Mouse (Mus musculus) neural tube, embryonic 11.5 days (tissue): ENCODE measurements around the gene Fgfrl1. TPM values are rescaled to one million over a fixed set of nuclear protein-coding genes. Genes with fewer than 3 reads are reported as not detected.

Source experiments
- ATAC-seq: fragments of 200-750 bp; cut with Nextera tagmentation; 2 replicates; pipeline ENCODE4 v1.8.0; 2017; ENCODE audit warnings: moderate number of reproducible peaks, mild to moderate bottlenecking, moderate TSS enrichment, moderate library complexity; ENCODE audit not compliant: insufficient read depth, low FRiP score, low TSS enrichment
- DNase-seq: peaks from one replicate; pipeline ENCODE4 v3.0.0-alpha.2; 2015; ENCODE audit warnings: low spot score
- H3K27ac ChIP-seq: fragments of 300-500 bp; sonication (generic); 2 replicates; pipeline ENCODE4 v1.5.1; 2014; ENCODE audit warnings: low read depth, mild to moderate bottlenecking, low read length
- H3K27me3 ChIP-seq: fragments of 300-500 bp; sonication (generic); 2 replicates; pipeline ENCODE4 v1.6.1; 2014; ENCODE audit warnings: mild to moderate bottlenecking, low read length, mixed read lengths; ENCODE audit not compliant: control insufficient read depth, insufficient read depth
- H3K36me3 ChIP-seq: fragments of 300-500 bp; sonication (generic); 2 replicates; pipeline ENCODE4 v1.6.1; 2014; ENCODE audit warnings: mild to moderate bottlenecking, low read length, moderate library complexity, mixed read lengths; ENCODE audit not compliant: control insufficient read depth, insufficient read depth
- H3K4me1 ChIP-seq: fragments of 300-500 bp; sonication (generic); 2 replicates; pipeline ENCODE4 v1.6.1; 2014; ENCODE audit warnings: low read length, mixed read lengths; ENCODE audit not compliant: control insufficient read depth, insufficient read depth
- H3K4me2 ChIP-seq: fragments of 300-500 bp; sonication (generic); 2 replicates; pipeline ENCODE4 v1.6.1; 2014; ENCODE audit warnings: low read depth, mild to moderate bottlenecking, moderate library complexity
- H3K4me3 ChIP-seq: fragments of 300-500 bp; sonication (generic); 2 replicates; pipeline ENCODE4 v1.5.1; 2014; ENCODE audit warnings: low read depth, low read length
- H3K9ac ChIP-seq: fragments of 300-500 bp; sonication (generic); 2 replicates; pipeline ENCODE4 v1.6.1; 2014; ENCODE audit warnings: mild to moderate bottlenecking, low read length
- H3K9me3 ChIP-seq: fragments of 300-500 bp; sonication (generic); 2 replicates; pipeline ENCODE4 v1.6.1; 2016; ENCODE audit warnings: low read length; ENCODE audit not compliant: control insufficient read depth
- WGBS: fragments of 180-500 bp; shearing (Covaris S2); extraction: QIAGEN DNeasy Blood & Tissue Kit; methylation state at CpG from one replicate; pipeline ENCODE4 v1.1.7; 2014; 5-methylcytosine and 5-hydroxymethylcytosine counted together
- polyA plus RNA-seq: library from polyadenylated mRNA; unstranded; fragments of >200 nt; fragmentation: Nextera tagmentation; extraction: Ambion mirVana; gene quantifications from 2 replicates; pipeline ENCODE4 v1.2.1, GENCODE M21; 2014

The Fgfrl1 gene
- polyA plus RNA-seq, 1 experiment from 2014 or later = 28.6 TPM

DNA sequence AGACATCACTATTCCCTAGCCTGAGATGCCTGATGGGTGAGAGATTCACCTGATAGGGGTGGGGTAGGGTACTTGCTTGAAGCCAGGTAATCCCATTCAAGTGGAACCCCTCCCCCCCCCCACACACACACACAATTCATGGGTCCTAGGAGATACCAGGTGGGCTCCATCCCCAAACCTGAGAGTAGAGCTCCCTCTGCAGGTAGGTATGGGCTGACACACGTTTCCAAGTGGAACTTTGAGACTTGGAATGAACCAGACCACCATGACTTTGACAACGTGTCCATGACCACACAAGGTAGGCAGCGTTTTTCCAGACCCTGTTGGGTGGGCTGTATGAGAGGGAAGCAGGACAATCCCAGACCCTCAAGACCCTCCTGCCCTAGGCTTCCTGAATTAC lies 12.3 kb upstream of the Fgfrl1 start:
- no peak overlapping the region for H3K9ac ChIP-seq
- H3K36me3 ChIP-seq = no peaks in the 10 kb centered on the region
- H3K9me3 ChIP-seq = no peaks in the 10 kb centered on the region
- no peaks in the 10 kb centered on the region for H3K27me3 ChIP-seq
- WGBS = 60% methylated on average over 3 of the region's 3 CpGs
- no peak overlapping the region for H3K27ac ChIP-seq
- ATAC-seq (no peak), DNase-seq (no peak)
- H3K4me3 ChIP-seq = no peak overlapping the region
- peaks cover 2% of the 10 kb centered on the region; the same call in 1 of the 2 replicates for H3K4me1 ChIP-seq
- no peak overlapping the region for H3K4me2 ChIP-seq

DNA sequence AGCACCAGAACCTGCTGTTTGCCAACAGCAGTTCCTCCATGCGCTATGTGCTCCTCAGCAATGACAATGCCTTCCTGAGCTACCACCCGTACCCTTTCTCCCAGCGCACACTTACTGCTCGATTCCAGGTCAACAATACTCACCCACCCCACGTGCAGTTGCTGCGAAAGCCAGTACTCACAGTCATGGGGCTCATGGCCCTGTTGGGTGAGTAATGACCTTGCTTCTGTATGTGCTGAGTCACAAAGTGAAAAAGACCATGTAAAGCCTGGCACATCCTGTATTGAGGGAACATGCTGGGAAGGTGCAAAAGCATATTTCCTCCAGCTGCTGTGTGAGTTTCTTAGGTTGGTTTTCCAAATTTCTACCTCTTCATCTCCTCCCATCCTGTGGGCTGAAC lies 11.3 kb upstream of the Fgfrl1 start:
- DNase-seq (no peak), ATAC-seq (no peak)
- 92% methylated on average over 6 of the region's 6 CpGs for WGBS
- no peak overlapping the region for H3K4me2 ChIP-seq
- no peaks in the 10 kb centered on the region for H3K9me3 ChIP-seq
- peaks cover 2% of the 10 kb centered on the region; the same call in 1 of the 2 replicates for H3K4me1 ChIP-seq
- H3K9ac ChIP-seq = no peak overlapping the region
- H3K36me3 ChIP-seq = no peaks in the 10 kb centered on the region
- H3K4me3 ChIP-seq = no peak overlapping the region
- no peaks in the 10 kb centered on the region for H3K27me3 ChIP-seq
- H3K27ac ChIP-seq = no peak overlapping the region

DNA sequence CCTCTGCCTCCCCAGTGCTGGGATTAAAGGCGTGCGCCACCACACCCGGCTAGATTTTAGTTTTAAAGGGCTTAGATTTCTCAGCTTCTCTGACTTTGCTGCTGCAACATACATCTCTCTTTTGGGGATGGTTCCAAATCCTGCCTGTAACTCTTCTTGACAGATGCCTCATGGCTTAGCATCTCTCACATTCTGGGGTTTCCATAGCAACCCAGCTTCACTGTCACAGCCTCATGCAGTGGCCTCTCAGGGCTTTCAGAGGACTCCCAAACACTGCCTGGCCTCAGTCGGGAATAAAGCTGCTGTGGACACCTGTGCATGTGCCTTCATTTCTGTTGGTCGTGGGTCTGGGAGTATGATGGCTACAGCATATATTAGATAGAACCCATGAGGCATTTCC lies 3.1 kb upstream of the Fgfrl1 start:
- peaks cover 4% of the 10 kb centered on the region; the same call in 1 of the 2 replicates for H3K27me3 ChIP-seq
- no peaks in the 10 kb centered on the region for H3K4me1 ChIP-seq
- no peak overlapping the region for H3K4me3 ChIP-seq
- H3K27ac ChIP-seq = no peak overlapping the region
- DNase-seq = no peak
- H3K9ac ChIP-seq = no peak overlapping the region
- 70% methylated on average over 5 of the region's 5 CpGs for WGBS
- no peaks in the 10 kb centered on the region for H3K9me3 ChIP-seq
- H3K36me3 ChIP-seq = no peaks in the 10 kb centered on the region
- ATAC-seq = no peak
- no peak overlapping the region for H3K4me2 ChIP-seq

DNA sequence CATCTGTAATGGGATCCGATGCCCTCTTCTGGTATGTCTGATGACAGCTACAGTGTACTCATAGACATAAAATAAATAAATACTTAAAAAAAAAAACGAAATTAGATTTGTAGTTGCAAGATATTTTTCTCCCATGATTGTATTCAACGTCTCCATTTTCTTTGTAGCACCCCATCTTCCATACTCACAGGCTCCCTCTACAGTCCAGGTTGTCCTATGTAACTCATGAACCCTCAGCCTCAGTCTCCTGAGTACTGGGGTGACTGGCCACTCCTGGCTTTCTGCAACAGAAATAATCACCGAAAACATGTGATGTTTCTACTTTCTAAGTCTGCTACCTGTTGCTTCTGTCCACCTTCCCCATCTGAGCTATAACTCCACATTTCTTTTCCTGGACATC lies 1.0 kb upstream of the Fgfrl1 start:
- no peaks in the 10 kb centered on the region for H3K9me3 ChIP-seq
- H3K9ac ChIP-seq = no peak overlapping the region
- H3K4me3 ChIP-seq = no peak overlapping the region
- no peaks in the 10 kb centered on the region for H3K36me3 ChIP-seq
- ATAC-seq = no peak
- peaks cover 14% of the 10 kb centered on the region for H3K4me1 ChIP-seq
- H3K4me2 ChIP-seq = no peak overlapping the region
- H3K27me3 ChIP-seq = peaks cover 4% of the 10 kb centered on the region; the same call in 1 of the 2 replicates
- no peak overlapping the region for H3K27ac ChIP-seq
- WGBS = 81% methylated on average over 4 of the region's 4 CpGs
- DNase-seq = no peak

DNA sequence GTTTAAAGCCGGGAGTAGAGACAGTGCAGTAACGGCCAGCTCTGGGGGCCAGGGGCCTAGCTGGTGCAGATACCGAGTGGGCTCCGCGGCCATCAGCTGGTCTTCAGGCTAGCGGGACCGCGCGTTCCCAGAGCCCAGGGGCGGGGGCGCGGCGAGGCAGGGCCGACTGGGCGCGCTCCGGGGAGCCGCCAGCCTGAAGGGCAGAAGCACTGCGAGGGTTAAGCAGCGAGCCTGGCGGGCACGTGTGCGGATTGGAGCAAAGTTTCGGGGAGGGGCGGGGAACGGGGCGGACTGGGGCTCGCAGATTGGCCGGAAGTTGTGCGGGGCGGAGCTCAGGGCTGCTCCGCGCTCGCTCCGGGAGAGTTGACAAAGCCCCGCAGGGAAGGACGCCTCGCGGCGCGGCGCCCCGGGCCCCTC lies 1.7 kb downstream of the Fgfrl1 start:
- peak overlapping the region; percentile 75 for H3K9ac ChIP-seq
- peaks cover 4% of the 10 kb centered on the region; the same call in 1 of the 2 replicates for H3K27me3 ChIP-seq
- ATAC-seq (peak; percentile 90), DNase-seq (peak; percentile 93)
- H3K36me3 ChIP-seq = no peaks in the 10 kb centered on the region
- under 1% methylated on average over 38 of the region's 43 CpGs for WGBS
- H3K27ac ChIP-seq = no peak overlapping the region
- H3K4me2 ChIP-seq = peak overlapping the region; percentile 78
- H3K4me1 ChIP-seq = peaks cover 39% of the 10 kb centered on the region
- H3K4me3 ChIP-seq = peak overlapping the region; percentile 95
- H3K9me3 ChIP-seq = no peaks in the 10 kb centered on the region

DNA sequence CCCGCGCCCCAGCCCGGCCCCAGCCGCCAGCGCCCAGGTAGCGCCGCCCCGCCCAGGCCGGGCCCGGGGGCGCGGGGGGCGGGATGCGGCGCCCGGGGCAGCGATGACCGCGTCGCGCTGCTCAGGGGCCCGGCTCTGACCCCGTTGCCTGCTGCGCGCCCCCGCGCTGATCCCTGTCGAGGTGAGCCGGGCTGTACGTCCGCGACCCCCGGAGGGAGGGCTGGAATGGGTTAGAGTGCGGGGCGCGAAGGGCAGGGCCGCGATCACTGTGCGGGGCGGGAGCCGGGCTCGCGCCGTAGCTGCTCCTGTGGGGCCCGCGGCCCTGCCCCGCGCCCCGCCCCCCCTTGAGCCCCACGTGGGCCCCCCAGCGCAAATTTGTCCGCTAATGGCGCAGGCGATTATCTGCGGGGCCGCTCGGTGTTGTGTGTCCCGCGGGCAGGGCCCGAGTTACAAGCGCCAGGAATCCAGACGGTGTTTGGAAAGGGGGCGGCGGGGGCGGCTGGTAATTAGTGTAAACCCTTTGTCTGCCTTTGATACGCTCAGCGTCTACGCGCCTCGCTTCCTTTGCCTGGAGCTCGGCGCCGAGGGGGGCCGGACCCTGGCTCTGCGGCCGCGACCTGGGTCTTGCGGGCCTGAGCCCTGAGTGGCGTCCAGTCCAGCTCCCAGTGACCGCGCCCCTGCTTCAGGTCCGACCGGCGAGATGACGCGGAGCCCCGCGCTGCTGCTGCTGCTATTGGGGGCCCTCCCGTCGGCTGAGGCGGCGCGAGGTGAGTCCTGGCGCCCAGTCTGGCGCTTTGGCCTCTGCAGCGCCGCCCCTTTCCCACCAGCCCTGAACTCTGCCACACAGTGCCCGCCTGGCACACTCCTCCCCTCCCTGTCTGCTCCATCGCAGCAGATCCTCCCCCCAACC lies 2.4 kb downstream of the Fgfrl1 start:
- WGBS = under 1% methylated on average over 94 of the region's 99 CpGs
- Histone ChIP-seq H3K4me3 (peak overlapping the region; percentile 95), H3K9ac (peak overlapping the region; percentile 75), H3K27me3 (peaks cover 4% of the 10 kb centered on the region; the same call in 1 of the 2 replicates), H3K36me3 (no peaks in the 10 kb centered on the region), H3K9me3 (no peaks in the 10 kb centered on the region), H3K4me2 (peak overlapping the region; percentile 78), H3K27ac (0 out of 2 replicates have a peak overlapping the region, but pooled peaks have one; percentile 27), H3K4me1 (peaks cover 39% of the 10 kb centered on the region)
- ATAC-seq (peak; percentile 33), DNase-seq (peak; percentile 40)

DNA sequence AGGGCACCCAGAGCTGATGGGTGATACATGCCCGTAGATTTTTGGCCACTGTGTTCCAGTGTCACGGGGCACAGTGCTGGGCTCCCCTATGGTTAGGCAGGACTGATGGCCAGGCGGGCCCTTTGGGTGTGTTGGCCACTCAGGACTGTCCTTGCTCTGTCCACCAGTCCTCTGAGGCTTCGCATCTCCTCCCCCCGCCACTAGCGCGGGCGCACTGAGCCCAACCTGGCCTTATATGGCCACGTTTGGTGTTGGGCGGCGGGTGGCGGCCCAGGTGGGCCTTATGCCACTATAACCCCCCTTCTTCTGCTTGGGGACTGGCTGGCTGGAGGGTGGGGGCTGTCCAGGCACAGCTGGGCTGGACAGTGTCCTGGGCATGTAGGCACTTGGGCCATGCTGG lies 3.7 kb downstream of the Fgfrl1 start:
- no peak overlapping the region for H3K4me2 ChIP-seq

DNA sequence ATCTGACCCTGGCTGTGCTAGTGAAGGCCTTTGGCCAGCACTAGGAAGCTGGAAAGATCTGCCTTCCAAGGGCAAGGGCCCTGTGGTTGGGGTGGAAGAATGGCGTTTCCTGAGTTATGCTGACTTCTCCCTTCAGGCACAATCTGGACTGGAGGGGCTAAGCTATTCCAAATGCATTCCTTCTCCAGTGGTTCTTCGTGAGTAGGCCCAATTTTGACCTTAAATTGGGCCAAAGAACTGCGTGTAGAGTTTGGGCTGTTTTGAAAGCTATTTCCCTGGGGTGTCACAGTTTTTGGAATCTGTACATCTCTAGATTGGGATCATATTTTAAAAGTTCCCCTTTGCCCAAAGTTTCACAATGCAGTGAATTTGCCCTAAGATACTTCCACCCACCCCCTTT lies 4.4 kb downstream of the Fgfrl1 start:
- Histone ChIP-seq H3K4me3 (no peak overlapping the region), H3K36me3 (no peaks in the 10 kb centered on the region), H3K4me2 (no peak overlapping the region), H3K9ac (no peak overlapping the region), H3K9me3 (no peaks in the 10 kb centered on the region), H3K4me1 (peaks cover 39% of the 10 kb centered on the region), H3K27ac (no peak overlapping the region), H3K27me3 (peaks cover 4% of the 10 kb centered on the region; the same call in 1 of the 2 replicates)
- DNase-seq (no peak), ATAC-seq (no peak)
- WGBS = 73% methylated on average over 3 of the region's 3 CpGs

More for the DNA sequence above, 3.7 kb downstream of the Fgfrl1 start:
- no peaks in the 10 kb centered on the region for H3K36me3 ChIP-seq
- H3K9ac ChIP-seq = no peak overlapping the region
- H3K4me3 ChIP-seq = no peak overlapping the region
- H3K27me3 ChIP-seq = peaks cover 4% of the 10 kb centered on the region; the same call in 1 of the 2 replicates
- no peak for DNase-seq
- H3K4me1 ChIP-seq = peaks cover 39% of the 10 kb centered on the region
- WGBS = 96% methylated on average over 12 of the region's 12 CpGs
- no peak for ATAC-seq
- no peak overlapping the region for H3K27ac ChIP-seq
- H3K9me3 ChIP-seq = no peaks in the 10 kb centered on the region
